Mouse (Mus musculus): ENCODE measurements around the gene Rab3il1. TPM values are rescaled to one million over a fixed set of nuclear protein-coding genes. Genes with fewer than 3 reads are reported as not detected.
A peak's percentile ranks its signal among the peaks of the same experiment; 100 is the strongest.

Gene Rab3il1
- total RNA-seq, 2 experiments from 2014 or later = 7.9 to 8.7 TPM

- intact Hi-C loops (cut with DNase I) = loop anchor here (5.0 kb wide), 1 partner anchor 99 kb away; the partner anchor contains the start of gene Fads2
- no peak for DNase-seq
These were observed 2.2 kb downstream of the Rab3il1 start for GRCm38 (mm10) chr19:10003696-10004095.

GRCm38 (mm10) chr19:10011408-10011807, 9.9 kb downstream of the Rab3il1 start:
- intact Hi-C loops (cut with DNase I) = no loop called here
- no peak for DNase-seq

- peak; percentile 70 to 76 for DNase-seq
- intact Hi-C loops (cut with DNase I) = no loop called here
These were observed 11.4 kb downstream of the Rab3il1 start for GRCm38 (mm10) chr19:10012827-10013278.

DNA sequence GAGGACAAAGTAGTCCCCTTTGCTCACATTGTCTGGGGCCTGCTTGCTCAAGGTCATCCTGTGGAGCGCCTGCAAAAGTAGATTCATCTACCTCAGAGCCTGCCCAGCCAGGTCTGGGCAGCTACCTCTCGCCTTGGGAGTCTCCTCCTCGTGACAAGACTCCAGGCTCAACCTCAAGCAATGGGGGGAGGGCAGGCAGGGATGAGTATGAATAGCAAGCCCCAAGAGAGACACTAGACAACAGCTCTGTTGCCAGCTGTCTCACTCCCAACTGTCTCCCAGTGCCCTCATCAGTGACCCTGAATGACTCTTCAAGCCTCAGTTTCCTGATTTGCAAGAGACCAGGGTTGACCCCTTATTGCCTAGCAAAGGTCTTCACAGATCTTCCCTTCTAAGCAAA, 11.9 kb downstream of the Rab3il1 start:
- peak in 1 of 2 experiments; percentile 57 for DNase-seq
- intact Hi-C loops (cut with DNase I) = no loop called here

DNA sequence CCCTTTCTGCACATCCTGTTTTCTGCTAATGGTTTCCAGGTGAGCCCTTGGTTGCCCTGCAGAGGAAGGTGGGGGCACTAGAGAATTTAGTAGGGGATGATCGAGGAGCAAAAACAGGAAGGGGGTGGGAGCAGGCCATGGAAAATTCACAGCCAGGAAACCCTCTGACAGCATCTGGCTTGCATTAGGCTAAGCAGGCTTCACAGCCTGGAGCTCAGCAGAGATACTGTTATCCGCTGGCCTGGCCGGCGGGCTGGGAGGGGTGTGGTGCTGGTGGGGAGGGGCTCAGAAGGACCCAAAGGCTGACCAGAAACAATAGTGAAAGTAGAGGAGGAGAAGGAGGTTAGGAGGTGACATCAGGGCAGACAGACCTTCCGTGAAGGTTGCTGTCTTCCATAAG, 12.4 kb downstream of the Rab3il1 start:
- peak; percentile 58 to 62 for DNase-seq
- intact Hi-C loops (cut with DNase I) = no loop called here

DNA sequence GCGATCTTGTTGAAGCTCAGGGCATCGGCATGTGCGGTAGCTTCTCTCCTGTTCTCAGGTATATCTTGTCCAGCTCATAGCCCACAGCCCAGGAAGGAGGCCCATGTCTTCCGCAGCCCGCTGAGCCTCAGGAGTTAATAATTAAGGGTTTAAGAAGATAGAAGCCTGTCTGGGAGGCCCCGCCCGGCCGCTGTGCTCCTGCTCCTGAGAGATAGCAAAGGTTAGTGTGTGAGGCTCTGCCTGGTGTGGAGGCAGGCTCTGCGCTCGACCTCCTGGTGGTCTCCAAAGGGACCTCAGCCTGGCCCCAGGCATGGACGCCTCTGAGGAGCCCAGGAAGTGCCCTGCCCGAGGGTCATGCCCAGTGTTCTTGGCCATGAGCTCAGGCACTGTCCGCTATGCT, 13.4 kb downstream of the Rab3il1 start:
- intact Hi-C loops (cut with DNase I) = no loop called here
- DNase-seq = no peak

- intact Hi-C loops (cut with DNase I) = no loop called here
- no peak for DNase-seq
These were observed 14.0 kb downstream of the Rab3il1 start for GRCm38 (mm10) chr19:10015442-10015841.

DNA sequence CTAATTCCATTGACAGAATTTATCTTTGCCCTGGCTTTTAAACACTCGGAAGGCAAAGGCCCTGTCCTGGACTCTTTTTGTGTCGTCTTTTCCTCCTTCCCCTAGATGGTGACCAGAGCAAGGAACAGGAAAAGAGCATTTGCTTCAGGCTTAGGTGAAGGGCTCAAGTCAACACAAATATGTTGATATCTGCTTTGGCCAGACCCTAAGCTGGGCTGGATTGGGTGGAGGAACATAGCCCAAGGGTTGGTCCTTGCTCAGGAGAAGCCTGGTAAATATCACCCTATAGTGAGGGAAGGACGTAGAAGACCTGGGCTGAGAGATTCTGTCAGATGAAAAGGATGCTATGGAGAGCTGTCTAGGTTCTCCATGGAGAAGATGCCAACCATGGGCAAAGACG, 14.7 kb downstream of the Rab3il1 start:
- no peak for DNase-seq
- intact Hi-C loops (cut with DNase I) = no loop called here

DNA sequence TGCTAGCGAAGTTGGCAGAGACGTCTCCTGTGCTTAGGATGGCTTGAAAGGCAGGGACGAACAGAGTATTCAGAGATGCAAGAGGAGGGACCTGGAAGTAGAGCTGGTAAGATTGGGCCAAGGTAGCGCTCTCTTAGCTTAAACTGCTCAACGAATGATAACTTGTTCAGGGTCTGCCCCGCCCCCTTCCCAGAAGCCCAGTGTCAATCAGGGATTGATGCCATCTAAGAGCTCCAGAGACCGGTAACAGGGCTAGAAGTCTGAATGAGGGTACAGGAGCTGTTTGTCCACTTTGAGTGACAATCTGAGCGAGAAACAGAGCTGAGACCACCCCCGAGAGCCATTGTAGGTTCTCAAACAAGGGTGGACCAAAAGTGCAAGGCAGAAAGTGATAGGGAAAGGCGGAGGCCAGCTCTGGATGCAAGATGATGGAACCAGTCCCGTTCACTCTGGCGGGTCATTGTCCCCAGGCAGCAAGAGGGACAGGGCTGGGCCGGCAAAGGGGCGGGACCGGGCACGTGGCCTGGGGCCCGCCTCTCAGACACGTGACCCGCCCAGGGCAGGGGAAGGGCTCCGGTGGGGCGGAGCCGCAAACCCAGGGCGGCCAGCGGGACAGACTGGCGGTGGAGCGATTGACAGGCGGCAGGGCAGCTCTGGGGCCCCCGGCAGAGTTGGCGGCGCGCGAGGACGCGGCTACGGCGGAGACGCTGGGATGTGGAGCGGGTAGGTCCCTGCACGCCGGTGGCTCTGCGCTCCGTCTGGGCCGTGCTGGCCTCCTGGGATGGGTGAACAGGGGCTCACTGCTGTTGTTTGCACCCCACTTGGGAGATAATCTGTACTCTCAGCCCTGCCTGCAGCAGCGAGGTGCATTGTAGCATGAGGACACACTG, 16.4 kb downstream of the Rab3il1 start:
- intact Hi-C loops (cut with DNase I) = no loop called here
- DNase-seq = peak; percentile 94 to 95

DNA sequence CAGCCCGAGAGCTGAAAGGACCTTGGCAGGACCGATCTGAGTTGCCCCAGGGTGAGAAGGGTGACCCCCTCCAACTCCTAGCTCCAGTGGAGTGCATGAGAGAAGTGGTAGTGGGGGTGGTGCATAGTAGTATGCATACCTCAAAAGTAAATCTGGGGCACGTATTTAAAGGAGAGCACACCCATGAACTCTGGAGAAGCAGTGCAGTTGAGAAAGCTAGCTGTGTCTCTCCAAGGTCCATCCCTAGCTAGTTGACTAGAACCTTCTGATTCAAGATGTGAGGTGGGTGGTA, 17.0 kb downstream of the Rab3il1 start:
- DNase-seq = no peak
- intact Hi-C loops (cut with DNase I) = no loop called here

DNA sequence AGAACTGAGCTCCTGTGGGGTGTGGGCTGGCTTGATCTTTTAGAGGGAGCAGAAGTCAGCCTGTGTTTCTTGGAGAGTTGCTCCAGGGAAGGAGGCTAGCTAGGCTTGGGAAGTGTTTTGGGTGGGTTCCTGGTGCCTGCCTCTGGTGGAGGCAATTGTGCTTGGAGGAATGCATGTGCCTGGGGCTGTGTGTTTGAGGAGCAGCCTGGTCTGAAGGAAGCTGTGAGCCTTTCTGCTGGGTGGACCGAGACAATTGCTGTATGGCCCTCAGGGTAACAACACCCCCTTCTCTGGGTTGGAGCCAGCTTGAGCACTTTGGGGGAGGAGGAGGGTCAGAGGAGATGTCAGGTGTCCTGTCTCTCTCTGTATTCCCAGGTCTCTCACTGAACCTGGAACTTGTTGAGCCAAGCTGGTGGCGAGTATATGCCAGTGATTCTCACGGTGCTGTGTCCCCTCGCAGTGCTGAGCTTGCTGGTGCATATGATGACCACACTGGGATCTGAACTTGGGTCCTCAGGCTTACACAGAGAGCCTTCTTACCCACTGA, 17.8 kb downstream of the Rab3il1 start:
- DNase-seq = no peak
- intact Hi-C loops (cut with DNase I) = no loop called here

- intact Hi-C loops (cut with DNase I) = no loop called here
- no peak for DNase-seq
These were observed 20.5 kb downstream of the Rab3il1 start for GRCm38 (mm10) chr19:10021981-10022380.

- peak; percentile 36 to 57 for DNase-seq
- intact Hi-C loops (cut with DNase I) = no loop called here
These were observed 21.2 kb downstream of the Rab3il1 start for GRCm38 (mm10) chr19:10022414-10023303.

GRCm38 (mm10) chr19:10023304-10023758, 21.9 kb downstream of the Rab3il1 start:
- DNase-seq = no peak
- intact Hi-C loops (cut with DNase I) = no loop called here

DNA sequence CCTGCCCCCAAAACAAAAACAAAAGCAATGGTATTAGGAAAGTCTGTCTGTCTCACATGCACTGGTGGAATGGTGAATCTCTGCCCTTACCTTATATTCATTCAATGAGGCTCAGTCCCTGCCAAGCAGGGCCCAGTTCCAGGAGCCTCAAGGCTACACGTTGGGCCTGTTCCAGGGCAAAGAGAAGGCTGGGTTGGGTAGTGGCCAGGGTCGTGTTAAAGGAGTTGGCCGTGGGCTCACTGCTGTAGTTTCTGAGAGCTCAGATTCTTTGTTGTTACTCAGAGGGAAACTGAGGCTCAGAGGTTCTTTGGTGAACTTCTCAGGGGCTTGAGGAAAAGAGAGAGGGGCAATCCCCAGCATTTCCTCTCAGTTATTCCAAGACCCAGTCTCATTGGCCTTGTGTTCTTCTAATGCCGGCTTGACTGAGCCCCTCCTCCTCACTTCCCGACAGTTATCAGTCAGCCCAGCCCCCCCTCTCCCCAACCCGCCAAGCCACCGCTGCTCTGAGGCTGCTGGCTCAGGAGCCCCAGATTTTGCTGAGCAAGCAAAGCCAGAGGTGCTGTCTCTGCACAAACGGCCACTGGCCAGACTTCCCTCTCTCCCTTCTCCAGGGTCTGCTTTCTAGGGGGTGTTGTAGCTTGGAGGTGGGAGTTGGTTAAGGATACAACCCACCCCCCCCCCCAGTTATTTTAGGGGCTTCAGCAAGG, 23.9 kb downstream of the Rab3il1 start:
- intact Hi-C loops (cut with DNase I) = no loop called here
- DNase-seq = peak in 1 of 2 experiments; percentile 50

DNA sequence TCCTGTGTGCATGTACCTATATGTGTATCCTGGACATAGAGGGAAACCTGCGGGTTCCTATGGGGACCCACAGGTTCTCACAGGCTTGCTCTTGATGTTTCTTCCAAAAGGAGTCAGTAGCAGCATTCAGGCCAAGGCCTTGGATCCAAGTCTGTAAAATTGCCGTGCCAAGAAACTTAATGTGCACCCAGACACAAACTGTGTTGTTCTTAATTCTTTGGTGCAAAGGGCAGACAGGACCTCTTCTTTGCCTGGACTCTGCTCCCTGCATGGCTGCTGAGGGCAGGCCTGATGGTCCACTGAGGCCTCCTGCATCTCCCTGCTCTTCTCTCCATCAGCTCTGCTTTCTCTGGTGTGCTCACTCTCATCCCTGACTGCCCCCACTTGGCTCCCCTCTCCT, 28.3 kb downstream of the Rab3il1 start:
- DNase-seq = no peak
- intact Hi-C loops (cut with DNase I) = no loop called here

- peak; percentile 59 to 71 for DNase-seq
- intact Hi-C loops (cut with DNase I) = loop anchor here (2.0 kb wide), 1 partner anchor 117 kb away; no protein-coding TSS in a partner anchor
These were observed 31.9 kb downstream of the Rab3il1 start for GRCm38 (mm10) chr19:10033211-10033973.

- intact Hi-C loops (cut with DNase I) = loop anchor here (1.0 kb wide), 1 partner anchor 34 kb away; no protein-coding TSS in a partner anchor
- DNase-seq = no peak
These were observed 32.9 kb downstream of the Rab3il1 start for GRCm38 (mm10) chr19:10034356-10034755.

GRCm38 (mm10) chr19:10034785-10035447, 33.4 kb downstream of the Rab3il1 start:
- peak; percentile 82 to 89 for DNase-seq
- intact Hi-C loops (cut with DNase I) = loop anchor here (1.0 to 5.0 kb wide), 2 partner anchors 35 to 162 kb away; no protein-coding TSS in a partner anchor
